Mouse (Mus musculus) urinary bladder, postnatal 10 days (tissue): ENCODE data around the gene Gm11027.
A peak's percentile ranks its signal among the peaks of the same experiment; 100 is the strongest.

Experiments
- DNase-seq: peaks from one replicate; pipeline ENCODE4 v3.0.0; 2022; ENCODE audit warnings: low spot score

Gm11027 gene

DNA sequence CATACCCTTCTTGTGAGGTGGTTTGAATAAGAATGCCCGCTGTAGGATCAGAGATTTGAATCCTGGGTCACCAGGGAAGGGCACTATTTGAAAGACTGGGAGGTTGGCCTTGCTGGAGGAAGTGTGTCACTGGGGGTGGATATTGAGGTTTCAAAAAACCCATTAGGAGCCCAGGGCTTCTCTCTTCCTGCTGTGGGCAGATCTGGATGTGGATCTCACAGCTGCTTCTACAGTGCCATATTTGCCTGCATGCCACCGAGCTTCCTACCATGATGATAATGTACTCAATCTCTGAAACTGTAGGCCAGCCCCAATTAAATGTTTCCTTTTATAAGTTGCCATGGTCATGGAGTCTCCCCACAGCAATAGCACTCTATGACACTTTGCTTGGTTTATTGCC, 4.0 kb downstream of the Gm11027 start:
- no peak for DNase-seq

- DNase-seq, result no peak
Observed at GRCm38 (mm10) chr12:116280149-116280652, 5.0 kb downstream of the Gm11027 start.

DNA sequence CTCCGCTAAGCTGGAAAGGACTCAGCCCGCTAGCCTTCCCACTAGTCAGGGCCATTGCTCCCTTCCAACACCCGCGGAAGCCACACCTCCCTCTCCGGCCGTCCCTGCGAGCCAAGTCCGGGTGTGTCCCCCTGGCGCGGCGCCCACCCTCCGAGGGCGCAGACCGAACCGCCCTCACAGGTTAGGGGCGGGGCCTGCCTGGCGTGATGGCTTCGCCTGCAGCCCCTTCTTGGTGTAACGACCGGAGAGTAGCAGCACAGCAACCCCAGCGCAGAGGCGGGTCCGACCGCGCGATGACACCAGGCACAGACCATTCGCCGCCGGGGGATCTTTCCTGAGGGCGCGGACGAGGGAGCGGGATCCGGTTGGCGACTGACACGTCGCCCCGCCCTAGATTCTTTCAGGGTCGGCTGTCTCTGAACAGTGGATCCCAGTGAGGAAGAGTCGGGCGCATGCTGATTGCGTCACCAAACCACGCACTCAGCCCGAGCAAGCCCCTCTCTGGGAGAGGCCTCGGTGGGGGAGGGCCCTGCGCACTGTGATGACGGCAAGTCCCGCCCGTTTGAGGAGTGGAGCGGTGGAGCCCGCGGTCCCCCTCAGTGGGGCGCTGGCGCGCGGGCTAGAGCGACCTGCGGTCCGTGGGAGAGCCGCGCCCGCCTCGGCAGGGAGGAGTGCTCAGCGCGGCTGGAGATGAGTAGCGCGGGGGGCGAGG, 5.6 kb downstream of the Gm11027 start, which contains the start of gene Esyt2:
Gene Esyt2, plus strand, starts transcription at position 544 of the 712 bp plus-strand sequence.
- peak; percentile 100 for DNase-seq

- DNase-seq, result no peak
Observed at GRCm38 (mm10) chr12:116281427-116282281, 6.5 kb downstream of the Gm11027 start.

DNA sequence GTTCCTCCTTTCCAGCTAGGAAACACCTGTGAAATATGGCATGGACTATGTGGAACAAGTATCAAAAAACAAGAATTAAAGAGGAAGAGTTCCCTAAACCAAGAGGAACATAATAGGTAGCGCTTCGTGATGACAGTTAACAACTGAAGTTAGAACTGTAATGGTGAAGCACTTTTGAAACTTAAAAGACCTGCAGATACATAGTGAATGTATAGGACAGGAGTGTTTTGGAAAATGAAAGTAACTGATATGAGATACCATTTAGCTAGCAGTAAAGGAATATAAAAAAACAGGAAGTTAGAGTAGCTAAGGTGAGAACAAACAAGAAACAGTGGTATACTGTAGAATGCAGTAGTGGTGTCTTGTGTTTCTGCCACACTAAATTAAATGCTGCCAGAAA, 7.7 kb downstream of the Gm11027 start:
- no peak for DNase-seq

DNA sequence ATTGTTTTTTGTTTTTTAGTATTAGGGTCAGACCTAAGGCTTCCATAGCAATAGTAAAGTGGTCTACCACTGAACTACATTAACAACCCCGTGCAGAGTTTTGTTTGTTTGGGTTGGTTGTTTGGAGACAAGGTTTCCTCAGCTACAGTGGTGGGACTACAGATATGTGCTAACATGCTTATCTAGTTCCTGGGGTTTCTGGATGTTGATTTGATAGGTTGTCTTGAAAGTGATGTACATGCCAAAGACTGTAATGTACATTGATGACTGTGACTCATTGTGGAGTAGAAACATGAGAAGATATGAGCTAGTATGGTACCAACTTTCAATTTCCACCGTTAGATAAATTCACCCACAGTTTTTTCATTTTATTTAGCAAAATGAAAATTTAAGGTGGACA, 8.3 kb downstream of the Gm11027 start:
- no peak for DNase-seq

GRCm38 (mm10) chr12:116293185-116293584, 18.0 kb downstream of the Gm11027 start:
- DNase-seq, result no peak

GRCm38 (mm10) chr12:116293599-116294292, 18.6 kb downstream of the Gm11027 start:
- no peak for DNase-seq

GRCm38 (mm10) chr12:116299906-116300305, 24.7 kb downstream of the Gm11027 start:
- no peak for DNase-seq

GRCm38 (mm10) chr12:116302181-116302580, 27.0 kb downstream of the Gm11027 start:
- no peak for DNase-seq

DNA sequence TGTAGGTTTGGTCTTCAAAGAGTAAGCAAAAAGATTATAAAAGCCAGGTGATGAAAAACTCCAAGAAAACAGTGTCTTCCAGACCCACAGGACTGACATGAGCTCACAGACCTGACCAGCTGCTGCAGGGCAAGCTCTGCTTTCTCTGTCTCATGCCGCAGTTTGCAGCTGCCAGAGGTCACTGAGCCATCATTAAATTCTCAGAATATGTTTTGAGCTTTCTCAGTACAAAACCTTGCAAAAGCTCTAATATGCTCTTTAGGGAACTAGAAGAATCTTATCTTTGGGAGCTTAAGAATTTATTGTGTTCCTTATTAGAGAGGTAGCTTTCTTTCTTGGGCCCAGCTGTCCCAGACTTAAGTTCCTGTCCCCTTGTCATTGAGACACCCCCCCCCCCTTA, 30.9 kb downstream of the Gm11027 start:
- no peak for DNase-seq

DNA sequence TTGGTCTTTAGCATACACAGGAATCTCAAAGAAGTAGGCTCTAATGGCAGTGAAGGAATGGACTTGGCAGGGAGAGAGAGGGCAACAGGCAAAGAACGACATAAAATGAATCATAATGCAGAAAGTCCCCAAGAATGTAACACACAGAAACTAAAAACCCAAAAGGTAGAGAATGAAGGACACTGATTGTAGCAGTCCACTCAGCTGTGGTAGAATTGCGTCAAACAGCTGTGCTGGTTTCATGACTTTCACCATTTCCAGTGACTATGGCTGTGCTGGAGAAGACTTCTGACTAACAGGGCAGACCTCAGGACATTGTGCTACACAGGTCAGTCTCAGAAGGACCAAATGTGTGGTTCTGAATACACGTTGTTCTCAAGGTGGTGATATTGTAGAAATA, 32.7 kb downstream of the Gm11027 start:
- DNase-seq, result no peak

DNA sequence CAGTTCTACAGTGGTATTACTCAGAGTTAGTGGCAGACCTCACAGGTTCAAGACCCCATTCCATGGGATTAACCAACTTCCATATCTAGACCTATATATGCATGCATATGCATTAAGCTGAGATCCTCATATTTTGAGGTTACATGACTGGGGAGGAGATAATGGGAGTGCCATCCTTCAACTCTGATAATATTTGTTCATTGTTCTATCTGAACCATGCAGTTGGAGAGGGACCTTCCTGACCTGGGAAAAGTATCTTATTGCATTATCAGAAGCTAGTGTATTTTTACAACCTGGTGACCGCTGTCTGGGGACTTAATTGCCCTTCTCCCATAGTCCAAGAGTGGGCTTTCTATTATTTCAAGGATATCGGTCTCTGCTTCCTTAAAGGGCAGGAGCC, 33.4 kb downstream of the Gm11027 start:
- no peak for DNase-seq

DNA sequence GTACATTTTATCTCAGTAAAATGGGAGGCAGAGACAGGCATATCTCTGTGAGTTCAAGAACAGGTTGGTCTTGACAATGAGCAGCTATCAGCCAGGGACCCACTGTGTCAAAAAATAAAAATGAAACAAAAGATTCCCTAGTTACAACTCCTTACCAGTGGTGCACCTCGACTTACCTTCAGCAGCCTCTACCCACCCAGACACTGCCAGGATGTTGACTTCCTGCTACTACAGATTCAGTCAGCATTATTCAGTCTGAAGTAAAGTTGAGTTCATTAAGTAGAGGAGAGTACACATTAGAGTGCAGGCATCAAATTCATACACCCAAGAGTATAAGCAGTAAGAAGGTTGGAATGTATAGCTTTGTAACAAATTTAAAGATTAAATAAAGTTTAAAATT, 38.6 kb downstream of the Gm11027 start:
- no peak for DNase-seq

- no peak for DNase-seq
Observed at GRCm38 (mm10) chr12:116315498-116315897, 40.3 kb downstream of the Gm11027 start.

GRCm38 (mm10) chr12:116317818-116318217, 42.6 kb downstream of the Gm11027 start:
- no peak for DNase-seq
